Mouse (Mus musculus): ENCODE measurements at regions not wholly inside any gene's neighbourhood (a gene's known extent, or its start where the extent isn't known, plus 50 kb on each side); places are given as distances from the start of the nearest gene placed in this dataset.

- TF ChIP-seq CTCF (conservative IDR thresholded peaks at IDR 0.05; ENCODE audit: insufficient read depth, insufficient read length, low read depth, low read length) (no peak), POLR2A (IDR thresholded peaks at IDR 0.05; ENCODE audit: low read depth, low read length) (no peak)
Observed at GRCm38 (mm10) chr2:56114469-56114868, 678.7 kb downstream of the Kcnj3 start.

All from kidney, adult 2 months (tissue).